Mouse (Mus musculus): ENCODE measurements around the gene Zfhx3. TPM values are rescaled to one million over a fixed set of nuclear protein-coding genes. Genes with fewer than 3 reads are reported as not detected.

Zfhx3 gene
- total and polyA plus RNA-seq, 2 experiments from 2014 or later: 9.6 to 13.8 TPM

DNA sequence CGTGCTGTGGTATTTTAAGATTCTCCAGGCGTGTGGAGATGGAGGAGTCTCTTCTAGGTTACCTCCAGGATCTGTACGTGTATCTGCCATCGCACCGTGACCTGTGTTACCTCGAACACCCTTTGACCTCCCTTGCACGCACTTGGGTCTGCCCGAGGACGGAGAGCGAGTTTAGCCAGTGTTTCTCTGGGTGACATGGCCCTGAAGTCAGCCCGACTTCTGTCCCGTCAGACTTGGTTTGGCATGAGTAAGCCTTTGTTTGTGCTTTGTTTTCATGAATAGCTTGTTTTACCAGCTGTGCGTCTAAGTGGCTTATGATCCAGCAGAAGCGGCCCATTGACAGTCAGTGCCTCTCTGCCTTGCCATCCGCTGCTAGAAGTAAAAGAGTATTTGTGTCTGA, 961.1 kb downstream of the Zfhx3 start:
- Histone ChIP-seq H3K27ac (ENCODE audit: low read depth, low read length) (no peak overlapping the region), H3K4me3 (ENCODE audit: low read depth, low read length) (no peak overlapping the region), H3K27me3 (ENCODE audit: insufficient read depth, low read length) (no peaks in the 10 kb centered on the region), H3K9me3 (ENCODE audit: low read length) (no peaks in the 10 kb centered on the region), H3K9ac (no peak overlapping the region), H3K4me2 (ENCODE audit: low read depth) (no peak overlapping the region), H3K36me3 (ENCODE audit: insufficient read depth) (no peaks in the 10 kb centered on the region), H3K4me1 (ENCODE audit: insufficient read depth) (0 out of 2 replicates have a peak, but pooled peaks cover 8% of the 10 kb centered on the region)
- DNase-seq (no peak), ATAC-seq (no peak)
- no peak for TF ChIP-seq CTCF (IDR thresholded peaks at IDR 0.05; ENCODE audit: low read depth)
- 70% methylated on average over 15 of the region's 15 CpGs for WGBS

DNA sequence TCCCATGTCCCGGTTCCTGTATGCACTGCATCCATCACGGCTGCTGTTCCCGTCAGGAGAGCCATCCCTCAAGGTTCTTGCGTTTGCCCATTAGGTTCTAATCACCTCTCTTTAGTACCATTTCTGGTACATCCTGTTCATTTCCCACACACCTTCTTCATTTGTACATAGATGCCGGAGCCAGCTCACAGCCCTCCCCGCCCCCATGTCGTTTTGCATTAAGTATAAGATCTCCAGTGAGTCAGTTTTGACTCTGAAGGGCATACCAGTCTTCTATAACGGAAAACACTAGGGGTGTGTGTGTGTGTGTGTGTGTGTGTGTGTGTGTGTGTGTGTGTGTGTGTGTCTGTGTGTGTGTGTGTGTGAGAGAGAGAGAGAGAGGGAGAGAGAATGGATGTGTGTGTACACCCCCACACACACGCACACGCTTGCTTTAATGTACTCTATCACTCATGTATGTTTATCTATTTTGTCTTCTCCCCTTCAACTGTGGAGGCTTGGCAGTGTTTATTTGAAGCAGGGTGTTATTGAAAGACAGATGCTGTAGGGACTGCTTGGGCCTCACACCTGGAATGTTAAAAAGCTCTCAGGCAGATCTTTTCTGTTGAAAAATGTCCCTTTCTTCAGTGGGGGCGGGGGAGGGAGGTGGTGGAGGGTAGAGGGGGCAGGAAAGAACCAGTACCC, 962.0 kb downstream of the Zfhx3 start:
- 77% methylated on average over 11 of the region's 11 CpGs for WGBS
- Histone ChIP-seq H3K4me3 (ENCODE audit: low read depth, low read length) (no peak overlapping the region), H3K9ac (no peak overlapping the region), H3K4me1 (ENCODE audit: insufficient read depth) (peaks cover 15% of the 10 kb centered on the region), H3K27ac (ENCODE audit: low read depth, low read length) (0 out of 2 replicates have a peak overlapping the region, but pooled peaks have one; percentile 9), H3K36me3 (ENCODE audit: insufficient read depth) (no peaks in the 10 kb centered on the region), H3K4me2 (ENCODE audit: low read depth) (no peak overlapping the region), H3K27me3 (ENCODE audit: insufficient read depth, low read length) (no peaks in the 10 kb centered on the region), H3K9me3 (ENCODE audit: low read length) (no peaks in the 10 kb centered on the region)
- no peak for ATAC-seq
- no peak for TF ChIP-seq CTCF (IDR thresholded peaks at IDR 0.05; ENCODE audit: low read depth)
- DNase-seq: no peak

DNA sequence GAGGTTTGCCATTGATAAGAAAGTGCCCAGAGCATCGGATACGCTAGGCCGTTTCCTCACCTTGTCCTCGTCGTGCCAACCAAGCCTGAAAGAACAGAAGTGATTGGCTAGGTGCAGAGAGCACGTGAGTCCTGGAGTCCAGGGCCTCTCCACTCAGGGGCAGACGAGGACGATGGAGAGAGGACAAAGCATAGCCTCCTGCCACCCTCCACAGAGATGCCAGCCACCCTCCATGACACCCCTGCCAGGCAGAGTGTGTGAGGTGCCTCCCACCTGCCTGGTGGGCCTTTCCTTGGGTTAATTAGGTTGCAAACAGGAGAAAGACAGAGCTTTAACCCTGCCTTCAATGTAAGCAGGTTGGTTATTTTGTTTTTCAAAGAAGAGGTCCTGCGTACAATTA, 965.6 kb downstream of the Zfhx3 start:
- DNase-seq (no peak), ATAC-seq (no peak)
- peak overlapping the region; percentile 74 for H3K27ac ChIP-seq (ENCODE audit: low read depth, low read length)
- H3K36me3 ChIP-seq (ENCODE audit: insufficient read depth): no peaks in the 10 kb centered on the region
- H3K9ac ChIP-seq: no peak overlapping the region
- H3K27me3 ChIP-seq (ENCODE audit: insufficient read depth, low read length): no peaks in the 10 kb centered on the region
- H3K4me2 ChIP-seq (ENCODE audit: low read depth): no peak overlapping the region
- peaks cover 12% of the 10 kb centered on the region for H3K4me1 ChIP-seq (ENCODE audit: insufficient read depth)
- no peak overlapping the region for H3K4me3 ChIP-seq (ENCODE audit: low read depth, low read length)
- no peak for TF ChIP-seq CTCF (IDR thresholded peaks at IDR 0.05; ENCODE audit: low read depth)
- WGBS: 57% methylated on average over 9 of the region's 9 CpGs
- H3K9me3 ChIP-seq (ENCODE audit: low read length): no peaks in the 10 kb centered on the region

DNA sequence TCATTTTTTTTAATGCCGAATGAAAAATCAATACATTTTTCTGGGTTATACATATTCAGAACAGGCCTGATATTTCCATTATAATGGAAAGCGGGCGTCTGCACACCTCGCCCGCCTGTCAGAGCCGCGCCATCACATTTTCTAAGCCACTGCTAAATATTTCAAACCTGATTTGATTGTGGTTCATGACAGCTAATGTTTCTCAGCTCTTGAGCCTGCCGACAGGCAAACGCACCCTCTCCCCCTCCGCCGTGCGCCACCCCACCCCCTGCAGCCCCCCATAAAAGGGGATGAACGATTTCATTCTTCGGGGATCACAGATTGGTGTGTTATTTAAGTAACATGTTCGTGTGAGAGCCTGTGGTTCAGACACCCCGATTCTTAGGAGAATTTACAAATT, 966.1 kb downstream of the Zfhx3 start:
- H3K9ac ChIP-seq: no peak overlapping the region

DNA sequence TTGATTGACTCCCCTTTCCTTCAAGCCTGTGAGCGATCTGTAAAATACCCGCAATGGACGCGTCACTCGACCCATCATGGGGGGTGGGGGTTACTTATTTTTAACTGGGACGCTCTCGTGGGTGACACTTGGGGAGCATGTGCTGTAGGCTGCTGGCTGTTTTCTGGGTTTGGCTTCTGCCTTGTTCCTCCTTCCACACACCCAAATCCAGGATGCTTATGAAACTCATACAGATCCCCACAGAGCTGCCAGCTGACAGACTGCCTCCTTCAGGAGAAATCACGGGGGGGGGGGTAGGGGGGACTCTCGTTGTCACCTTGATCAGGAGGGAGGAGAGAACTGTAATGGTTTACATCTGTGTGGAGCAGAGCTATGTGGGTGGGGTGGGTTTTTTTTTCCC, 966.6 kb downstream of the Zfhx3 start:
- Histone ChIP-seq H3K4me2 (ENCODE audit: low read depth) (no peak overlapping the region), H3K27ac (ENCODE audit: low read depth, low read length) (peak overlapping the region; percentile 74; the same call in 1 of the 2 replicates), H3K36me3 (ENCODE audit: insufficient read depth) (no peaks in the 10 kb centered on the region), H3K9me3 (ENCODE audit: low read length) (no peaks in the 10 kb centered on the region), H3K9ac (no peak overlapping the region), H3K4me3 (ENCODE audit: low read depth, low read length) (no peak overlapping the region), H3K4me1 (ENCODE audit: insufficient read depth) (peaks cover 9% of the 10 kb centered on the region), H3K27me3 (ENCODE audit: insufficient read depth, low read length) (no peaks in the 10 kb centered on the region)
- WGBS: 45% methylated on average over 9 of the region's 9 CpGs
- ATAC-seq (peak; percentile 47; the same call in 1 of the 2 replicates), DNase-seq (no peak)
- no peak for TF ChIP-seq CTCF (IDR thresholded peaks at IDR 0.05; ENCODE audit: low read depth)

More for the DNA sequence above, 966.1 kb downstream of the Zfhx3 start:
- TF ChIP-seq CTCF (IDR thresholded peaks at IDR 0.05; ENCODE audit: low read depth): no peak
- H3K36me3 ChIP-seq (ENCODE audit: insufficient read depth): no peaks in the 10 kb centered on the region
- ATAC-seq (peak; percentile 51; the same call in 1 of the 2 replicates), DNase-seq (no peak)
- peak overlapping the region; percentile 74; the same call in 1 of the 2 replicates for H3K27ac ChIP-seq (ENCODE audit: low read depth, low read length)
- 40% methylated on average over 16 of the region's 16 CpGs for WGBS
- no peak overlapping the region for H3K4me3 ChIP-seq (ENCODE audit: low read depth, low read length)
- no peaks in the 10 kb centered on the region for H3K27me3 ChIP-seq (ENCODE audit: insufficient read depth, low read length)
- no peak overlapping the region for H3K4me2 ChIP-seq (ENCODE audit: low read depth)
- H3K4me1 ChIP-seq (ENCODE audit: insufficient read depth): peaks cover 9% of the 10 kb centered on the region
- H3K9me3 ChIP-seq (ENCODE audit: low read length): no peaks in the 10 kb centered on the region

DNA sequence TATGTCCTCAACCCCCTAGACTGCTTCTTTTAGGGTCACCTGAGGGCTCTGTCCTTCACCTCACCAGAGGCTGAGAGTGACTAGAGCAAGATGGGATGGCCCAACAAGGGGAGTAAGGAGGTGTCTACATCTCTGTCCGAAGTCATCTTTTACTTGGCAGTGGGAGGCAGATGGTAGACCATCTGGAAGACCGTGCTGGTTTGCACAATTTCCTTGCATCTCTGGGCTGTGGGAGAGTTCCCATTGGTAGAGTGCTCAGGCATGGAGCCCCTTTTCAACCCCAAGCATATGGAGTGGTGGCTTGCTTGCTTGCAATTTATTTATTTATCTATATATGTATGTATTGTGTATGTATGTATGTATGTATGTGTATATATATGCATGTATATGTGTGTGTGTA, 967.0 kb downstream of the Zfhx3 start:
- Histone ChIP-seq H3K36me3 (ENCODE audit: insufficient read depth) (no peaks in the 10 kb centered on the region), H3K9me3 (ENCODE audit: low read length) (no peaks in the 10 kb centered on the region), H3K4me2 (ENCODE audit: low read depth) (no peak overlapping the region), H3K27me3 (ENCODE audit: insufficient read depth, low read length) (no peaks in the 10 kb centered on the region), H3K9ac (no peak overlapping the region), H3K4me3 (ENCODE audit: low read depth, low read length) (no peak overlapping the region), H3K27ac (ENCODE audit: low read depth, low read length) (peak overlapping the region; percentile 45; the same call in 1 of the 2 replicates), H3K4me1 (ENCODE audit: insufficient read depth) (peaks cover 9% of the 10 kb centered on the region)
- WGBS: 46% methylated on average over 2 of the region's 2 CpGs
- DNase-seq (peak; percentile 59), ATAC-seq (peak; percentile 46)
- no peak for TF ChIP-seq CTCF (IDR thresholded peaks at IDR 0.05; ENCODE audit: low read depth)

DNA sequence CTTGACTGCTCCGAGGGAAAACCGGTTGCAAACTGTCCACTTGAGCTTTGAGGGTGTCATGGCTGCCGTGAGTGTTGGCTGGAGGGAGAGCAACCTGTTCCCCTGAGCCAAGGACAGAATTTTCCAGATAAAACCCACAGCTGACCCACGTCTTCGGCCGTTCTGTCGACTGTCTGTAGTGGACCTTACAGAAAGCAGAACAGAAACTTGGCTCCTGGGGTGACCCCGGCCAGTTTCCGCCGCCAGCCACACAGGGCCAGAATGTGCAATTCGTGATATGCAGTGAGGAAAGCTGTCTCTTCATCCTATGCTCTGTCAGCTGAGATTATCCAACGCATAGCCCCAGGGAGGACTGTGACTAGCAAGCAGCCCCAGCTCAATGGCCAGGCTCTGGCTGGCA, 968.4 kb downstream of the Zfhx3 start:
- Histone ChIP-seq H3K27me3 (ENCODE audit: insufficient read depth, low read length) (no peaks in the 10 kb centered on the region), H3K36me3 (ENCODE audit: insufficient read depth) (no peaks in the 10 kb centered on the region), H3K4me3 (ENCODE audit: low read depth, low read length) (no peak overlapping the region), H3K4me1 (ENCODE audit: insufficient read depth) (peaks cover 9% of the 10 kb centered on the region), H3K9ac (no peak overlapping the region), H3K27ac (ENCODE audit: low read depth, low read length) (no peak overlapping the region), H3K4me2 (ENCODE audit: low read depth) (no peak overlapping the region), H3K9me3 (ENCODE audit: low read length) (no peaks in the 10 kb centered on the region)
- DNase-seq: no peak
- TF ChIP-seq CTCF (IDR thresholded peaks at IDR 0.05; ENCODE audit: low read depth): no peak
- ATAC-seq: no peak
- WGBS: 81% methylated on average over 12 of the region's 12 CpGs
